Mouse (Mus musculus): Measurements from ENCODE around the gene Zpbp2. TPM values are rescaled to one million over a fixed set of nuclear protein-coding genes. Genes with fewer than 3 reads are reported as not detected.

Zpbp2 gene
- total and polyA plus RNA-seq, 2 experiments from 2014 or later, result not detected

GRCm38 (mm10) chr11:98584146-98584545, 33.2 kb downstream of the Zpbp2 start:
- H3K27ac ChIP-seq (ENCODE audit: low read depth, low read length), result no peak overlapping the region
- H3K27me3 ChIP-seq (ENCODE audit: insufficient read depth, low read length), result no peaks in the 10 kb centered on the region
- peaks cover 25% of the 10 kb centered on the region for H3K36me3 ChIP-seq (ENCODE audit: insufficient read depth)
- TF ChIP-seq CTCF (IDR thresholded peaks at IDR 0.05; ENCODE audit: low read depth), result no peak
- no peaks in the 10 kb centered on the region for H3K9me3 ChIP-seq (ENCODE audit: low read length)
- H3K4me2 ChIP-seq (ENCODE audit: low read depth), result no peak overlapping the region
- H3K9ac ChIP-seq, result no peak overlapping the region
- H3K4me3 ChIP-seq (ENCODE audit: low read depth, low read length), result no peak overlapping the region
- peaks cover 23% of the 10 kb centered on the region for H3K4me1 ChIP-seq (ENCODE audit: insufficient read depth)
- DNase-seq, result no peak
- ATAC-seq, result no peak
- WGBS, result 69% methylated on average over 1 of the region's 1 CpGs

- TF ChIP-seq CTCF (IDR thresholded peaks at IDR 0.05; ENCODE audit: low read depth), result no peak
- WGBS, result 89% methylated on average over 6 of the region's 6 CpGs
- Histone ChIP-seq H3K4me2 (ENCODE audit: low read depth) (no peak overlapping the region), H3K9ac (no peak overlapping the region), H3K27ac (ENCODE audit: low read depth, low read length) (no peak overlapping the region), H3K4me3 (ENCODE audit: low read depth, low read length) (no peak overlapping the region), H3K36me3 (ENCODE audit: insufficient read depth) (peaks cover 25% of the 10 kb centered on the region), H3K9me3 (ENCODE audit: low read length) (no peaks in the 10 kb centered on the region), H3K4me1 (ENCODE audit: insufficient read depth) (peaks cover 23% of the 10 kb centered on the region), H3K27me3 (ENCODE audit: insufficient read depth, low read length) (no peaks in the 10 kb centered on the region)
- ATAC-seq, result no peak
- no peak for DNase-seq
These were observed 33.8 kb downstream of the Zpbp2 start for GRCm38 (mm10) chr11:98584629-98585177.

GRCm38 (mm10) chr11:98586087-98586891, 35.4 kb downstream of the Zpbp2 start:
- Histone ChIP-seq H3K27me3 (ENCODE audit: insufficient read depth, low read length) (no peaks in the 10 kb centered on the region), H3K4me1 (ENCODE audit: insufficient read depth) (peaks cover 23% of the 10 kb centered on the region), H3K9me3 (ENCODE audit: low read length) (no peaks in the 10 kb centered on the region), H3K27ac (ENCODE audit: low read depth, low read length) (peak overlapping the region; percentile 84), H3K9ac (peak overlapping the region; percentile 91), H3K36me3 (ENCODE audit: insufficient read depth) (peaks cover 16% of the 10 kb centered on the region), H3K4me3 (ENCODE audit: low read depth, low read length) (peak overlapping the region; percentile 95), H3K4me2 (ENCODE audit: low read depth) (peak overlapping the region; percentile 73)
- WGBS, result under 1% methylated on average over 21 of the region's 22 CpGs
- no peak for TF ChIP-seq CTCF (IDR thresholded peaks at IDR 0.05; ENCODE audit: low read depth)
- no peak for DNase-seq
- ATAC-seq, result peak; percentile 41

GRCm38 (mm10) chr11:98586892-98587563, 36.1 kb downstream of the Zpbp2 start, which contains the start of gene Ormdl3:
Gene Ormdl3 (minus strand): TSS chr11:98587368.
- TF ChIP-seq CTCF (IDR thresholded peaks at IDR 0.05; ENCODE audit: low read depth), result no peak
- DNase-seq (peak; percentile 98), ATAC-seq (peak; percentile 98)
- H3K4me3 ChIP-seq (ENCODE audit: low read depth, low read length), result peak within 1 kb of the TSS; percentile 95
- peaks cover 23% of the 10 kb centered on the region for H3K4me1 ChIP-seq (ENCODE audit: insufficient read depth)
- no peaks in the 10 kb centered on the region for H3K27me3 ChIP-seq (ENCODE audit: insufficient read depth, low read length)
- peaks cover 16% of the 10 kb centered on the region for H3K36me3 ChIP-seq (ENCODE audit: insufficient read depth)
- H3K9me3 ChIP-seq (ENCODE audit: low read length), result no peaks in the 10 kb centered on the region
- H3K9ac ChIP-seq, result peak within 1 kb of the TSS; percentile 91
- WGBS, result 3% methylated on average over 49 of the region's 49 CpGs
- peak within 1 kb of the TSS; percentile 73 for H3K4me2 ChIP-seq (ENCODE audit: low read depth)
- H3K27ac ChIP-seq (ENCODE audit: low read depth, low read length), result peak within 1 kb of the TSS; percentile 84

- no peak for TF ChIP-seq CTCF (IDR thresholded peaks at IDR 0.05; ENCODE audit: low read depth)
- 4% methylated on average over 20 of the region's 20 CpGs for WGBS
- Histone ChIP-seq H3K9me3 (ENCODE audit: low read length) (no peaks in the 10 kb centered on the region), H3K4me1 (ENCODE audit: insufficient read depth) (peaks cover 23% of the 10 kb centered on the region), H3K4me3 (ENCODE audit: low read depth, low read length) (peak overlapping the region; percentile 95), H3K4me2 (ENCODE audit: low read depth) (peak overlapping the region; percentile 73), H3K27ac (ENCODE audit: low read depth, low read length) (peak overlapping the region; percentile 52), H3K27me3 (ENCODE audit: insufficient read depth, low read length) (no peaks in the 10 kb centered on the region), H3K9ac (peak overlapping the region; percentile 91), H3K36me3 (ENCODE audit: insufficient read depth) (peaks cover 7% of the 10 kb centered on the region)
- ATAC-seq (peak; percentile 14; the same call in 1 of the 2 replicates), DNase-seq (peak; percentile 68)
These were observed 37.0 kb downstream of the Zpbp2 start for GRCm38 (mm10) chr11:98587684-98588546.

GRCm38 (mm10) chr11:98588833-98589281, 38.0 kb downstream of the Zpbp2 start:
- DNase-seq (no peak), ATAC-seq (no peak)
- no peak overlapping the region for H3K4me2 ChIP-seq (ENCODE audit: low read depth)
- H3K27me3 ChIP-seq (ENCODE audit: insufficient read depth, low read length), result no peaks in the 10 kb centered on the region
- H3K4me3 ChIP-seq (ENCODE audit: low read depth, low read length), result no peak overlapping the region
- no peaks in the 10 kb centered on the region for H3K9me3 ChIP-seq (ENCODE audit: low read length)
- H3K4me1 ChIP-seq (ENCODE audit: insufficient read depth), result peaks cover 23% of the 10 kb centered on the region
- TF ChIP-seq CTCF (IDR thresholded peaks at IDR 0.05; ENCODE audit: low read depth), result no peak
- WGBS, result 69% methylated on average over 6 of the region's 6 CpGs
- no peaks in the 10 kb centered on the region for H3K36me3 ChIP-seq (ENCODE audit: insufficient read depth)
- no peak overlapping the region for H3K27ac ChIP-seq (ENCODE audit: low read depth, low read length)
- no peak overlapping the region for H3K9ac ChIP-seq
